Mouse (Mus musculus): ENCODE results near the gene Gm37240. TPM values are rescaled to one million over a fixed set of nuclear protein-coding genes. Genes with fewer than 3 reads are reported as not detected.

Gm37240 gene
- polyA plus RNA-seq, 1 experiment = 1.9 TPM

GRCm38 (mm10) chr3:85776126-85776525 is 111.2 kb downstream of the Gm37240 start:
- H3K4me1 ChIP-seq (ENCODE audit: control insufficient read depth, insufficient read depth, low read length) = no peaks in the 10 kb centered on the region
- H3K27ac ChIP-seq (ENCODE audit: insufficient read depth, low read length) = no peak overlapping the region
- H3K4me3 ChIP-seq (ENCODE audit: insufficient read depth, low read length) = no peak overlapping the region
- TF ChIP-seq CTCF (IDR thresholded peaks at IDR 0.05; ENCODE audit: borderline replicate concordance, insufficient read depth, low read length) (no peak), POLR2A (IDR thresholded peaks at IDR 0.05; ENCODE audit: low read depth, low read length) (no peak)

GRCm38 (mm10) chr3:85773886-85774285 is 113.4 kb downstream of the Gm37240 start:
- Histone ChIP-seq H3K4me3 (ENCODE audit: insufficient read depth, low read length) (no peak overlapping the region), H3K4me1 (ENCODE audit: control insufficient read depth, insufficient read depth, low read length) (no peaks in the 10 kb centered on the region), H3K27ac (ENCODE audit: insufficient read depth, low read length) (no peak overlapping the region)
- TF ChIP-seq POLR2A (IDR thresholded peaks at IDR 0.05; ENCODE audit: low read depth, low read length) (no peak), CTCF (IDR thresholded peaks at IDR 0.05; ENCODE audit: borderline replicate concordance, insufficient read depth, low read length) (no peak)

- Histone ChIP-seq H3K4me3 (ENCODE audit: insufficient read depth, low read length) (no peak overlapping the region), H3K4me1 (ENCODE audit: control insufficient read depth, insufficient read depth, low read length) (no peaks in the 10 kb centered on the region), H3K27ac (ENCODE audit: insufficient read depth, low read length) (no peak overlapping the region)
- no peak for TF ChIP-seq POLR2A (IDR thresholded peaks at IDR 0.05; ENCODE audit: low read depth, low read length)
- no peak for TF ChIP-seq CTCF (IDR thresholded peaks at IDR 0.05; ENCODE audit: borderline replicate concordance, insufficient read depth, low read length)
Observed at GRCm38 (mm10) chr3:85773425-85773824, 113.9 kb downstream of the Gm37240 start.

- TF ChIP-seq POLR2A (IDR thresholded peaks at IDR 0.05; ENCODE audit: low read depth, low read length) = no peak
- no peak for TF ChIP-seq CTCF (IDR thresholded peaks at IDR 0.05; ENCODE audit: borderline replicate concordance, insufficient read depth, low read length)
- Histone ChIP-seq H3K4me1 (ENCODE audit: control insufficient read depth, insufficient read depth, low read length) (no peaks in the 10 kb centered on the region), H3K4me3 (ENCODE audit: insufficient read depth, low read length) (no peak overlapping the region), H3K27ac (ENCODE audit: insufficient read depth, low read length) (no peak overlapping the region)
Observed at GRCm38 (mm10) chr3:85764937-85765337, 122.4 kb downstream of the Gm37240 start.

- Histone ChIP-seq H3K4me1 (ENCODE audit: control insufficient read depth, insufficient read depth, low read length) (no peaks in the 10 kb centered on the region), H3K27ac (ENCODE audit: insufficient read depth, low read length) (no peak overlapping the region), H3K4me3 (ENCODE audit: insufficient read depth, low read length) (no peak overlapping the region)
- no peak for TF ChIP-seq CTCF (IDR thresholded peaks at IDR 0.05; ENCODE audit: borderline replicate concordance, insufficient read depth, low read length)
- TF ChIP-seq POLR2A (IDR thresholded peaks at IDR 0.05; ENCODE audit: low read depth, low read length) = no peak
Observed at GRCm38 (mm10) chr3:85764008-85764834, 123.1 kb downstream of the Gm37240 start.

- TF ChIP-seq POLR2A (IDR thresholded peaks at IDR 0.05; ENCODE audit: low read depth, low read length) (no peak), CTCF (IDR thresholded peaks at IDR 0.05; ENCODE audit: borderline replicate concordance, insufficient read depth, low read length) (no peak)
- H3K4me3 ChIP-seq (ENCODE audit: insufficient read depth, low read length) = no peak overlapping the region
Observed at GRCm38 (mm10) chr3:85757944-85758343, 129.4 kb downstream of the Gm37240 start.

GRCm38 (mm10) chr3:85757435-85757834 is 129.9 kb downstream of the Gm37240 start:
- Histone ChIP-seq H3K4me3 (ENCODE audit: insufficient read depth, low read length) (no peak overlapping the region), H3K27ac (ENCODE audit: insufficient read depth, low read length) (no peak overlapping the region), H3K4me1 (ENCODE audit: control insufficient read depth, insufficient read depth, low read length) (no peaks in the 10 kb centered on the region)
- TF ChIP-seq POLR2A (IDR thresholded peaks at IDR 0.05; ENCODE audit: low read depth, low read length) (no peak), CTCF (IDR thresholded peaks at IDR 0.05; ENCODE audit: borderline replicate concordance, insufficient read depth, low read length) (no peak)

More at GRCm38 (mm10) chr3:85757944-85758343, 129.4 kb downstream of the Gm37240 start:
- no peak overlapping the region for H3K27ac ChIP-seq (ENCODE audit: insufficient read depth, low read length)
- no peaks in the 10 kb centered on the region for H3K4me1 ChIP-seq (ENCODE audit: control insufficient read depth, insufficient read depth, low read length)

- Histone ChIP-seq H3K4me1 (ENCODE audit: control insufficient read depth, insufficient read depth, low read length) (no peaks in the 10 kb centered on the region), H3K27ac (ENCODE audit: insufficient read depth, low read length) (no peak overlapping the region), H3K4me3 (ENCODE audit: insufficient read depth, low read length) (no peak overlapping the region)
- TF ChIP-seq CTCF (IDR thresholded peaks at IDR 0.05; ENCODE audit: borderline replicate concordance, insufficient read depth, low read length) (no peak), POLR2A (IDR thresholded peaks at IDR 0.05; ENCODE audit: low read depth, low read length) (no peak)
Observed at GRCm38 (mm10) chr3:85749348-85749747, 138.0 kb downstream of the Gm37240 start.

- Histone ChIP-seq H3K4me3 (ENCODE audit: insufficient read depth, low read length) (no peak overlapping the region), H3K27ac (ENCODE audit: insufficient read depth, low read length) (no peak overlapping the region), H3K4me1 (ENCODE audit: control insufficient read depth, insufficient read depth, low read length) (no peaks in the 10 kb centered on the region)
- TF ChIP-seq CTCF (IDR thresholded peaks at IDR 0.05; ENCODE audit: borderline replicate concordance, insufficient read depth, low read length) (no peak), POLR2A (IDR thresholded peaks at IDR 0.05; ENCODE audit: low read depth, low read length) (no peak)
Observed at GRCm38 (mm10) chr3:85748863-85749262, 138.5 kb downstream of the Gm37240 start.

GRCm38 (mm10) chr3:85746116-85746515 is 141.2 kb downstream of the Gm37240 start:
- no peaks in the 10 kb centered on the region for H3K4me1 ChIP-seq (ENCODE audit: control insufficient read depth, insufficient read depth, low read length)
- no peak overlapping the region for H3K27ac ChIP-seq (ENCODE audit: insufficient read depth, low read length)
- no peak for TF ChIP-seq POLR2A (IDR thresholded peaks at IDR 0.05; ENCODE audit: low read depth, low read length)
- TF ChIP-seq CTCF (IDR thresholded peaks at IDR 0.05; ENCODE audit: borderline replicate concordance, insufficient read depth, low read length) = no peak
- H3K4me3 ChIP-seq (ENCODE audit: insufficient read depth, low read length) = no peak overlapping the region
